Mouse (Mus musculus): ENCODE measurements around the gene Mocs3. TPM values are rescaled to one million over a fixed set of nuclear protein-coding genes. Genes with fewer than 3 reads are reported as not detected.

Gene Mocs3
- polyA plus RNA-seq, 2 experiments: 10.6 to 12.2 TPM

DNA sequence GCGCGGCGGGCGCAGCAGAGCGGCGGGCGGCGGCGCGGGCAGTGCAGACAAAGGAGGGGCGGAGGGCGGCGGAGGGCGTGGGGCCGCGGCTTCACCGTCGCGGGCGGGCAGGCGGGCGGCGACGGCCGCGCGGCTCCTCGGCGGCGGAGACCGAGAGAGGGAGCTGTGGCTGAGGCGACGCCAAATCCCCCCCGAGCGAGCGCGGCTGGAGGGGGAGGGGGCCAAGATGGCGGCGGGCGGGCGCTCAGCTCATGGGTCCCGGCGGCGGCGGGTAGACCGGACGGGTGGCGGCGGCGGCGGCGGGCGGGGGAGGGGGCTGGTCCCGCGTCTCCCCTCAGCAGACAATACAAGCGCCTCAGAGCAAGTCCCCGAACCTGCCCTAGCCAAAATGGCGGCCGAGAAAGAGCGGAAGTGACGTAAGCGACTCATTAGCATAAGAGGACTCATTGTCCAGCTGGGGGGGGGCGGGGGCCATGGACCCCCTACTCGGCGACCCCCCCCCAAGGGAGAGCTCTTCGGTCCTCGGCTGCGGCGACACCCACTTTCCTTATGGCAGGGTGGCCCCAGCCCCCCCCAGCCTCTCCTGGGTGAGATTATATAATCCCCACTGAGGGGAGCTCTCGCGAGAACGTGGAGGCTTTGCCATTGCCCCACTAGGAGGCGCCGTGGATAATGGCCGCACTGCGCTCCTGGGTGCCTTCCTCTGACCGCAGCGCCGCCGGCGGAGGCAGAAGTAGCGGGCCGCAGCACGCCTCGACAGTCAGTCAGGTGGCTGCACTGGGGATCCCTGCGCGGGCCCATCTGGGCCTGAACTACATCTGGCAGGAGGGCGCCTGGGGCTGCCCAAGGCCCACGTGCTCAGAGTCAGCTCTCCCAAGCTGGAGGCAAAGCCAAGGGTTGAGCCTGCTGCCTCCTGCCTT is 23.4 kb upstream of the Mocs3 start, which contains the start of gene Adnp:
Gene Adnp, minus strand, starts transcription at position 388 of the 920 bp plus-strand sequence.
- Histone ChIP-seq H3K27ac (replicated peaks; ENCODE audit: low read depth, low read length) (peak within 1 kb of the TSS; percentile 99), H3K4me2 (replicated peaks; ENCODE audit: low read depth, low read length, severe bottlenecking) (peak within 1 kb of the TSS; percentile 77), H3K36me3 (ENCODE audit: control insufficient read depth, insufficient read depth, low read length) (peaks cover 39% of the 10 kb centered on the region), H3K4me1 (ENCODE audit: control insufficient read depth, insufficient read depth, low read length) (peaks cover 10% of the 10 kb centered on the region), H3K9me3 (ENCODE audit: control insufficient read depth, low read length) (peaks cover 4% of the 10 kb centered on the region), H3K27me3 (ENCODE audit: control insufficient read depth, insufficient read depth, low read length) (no peaks in the 10 kb centered on the region), H3K4me3 (replicated peaks; ENCODE audit: low read length) (peak within 1 kb of the TSS; percentile 98), H3K9ac (ENCODE audit: low read depth, low read length, severe bottlenecking) (peak within 1 kb of the TSS; percentile 100)
- under 1% methylated on average over 36 of the region's 89 CpGs for WGBS
- ATAC-seq (ENCODE audit: low FRiP score, low read depth): peak; percentile 90
- peak; percentile 97 for DNase-seq (ENCODE audit: low spot score)
- peak; percentile 43; the same call in 1 of the 2 replicates for TF ChIP-seq POLR2A (IDR thresholded peaks at IDR 0.05; ENCODE audit: borderline replicate concordance, extremely low read depth, insufficient read depth, insufficient read length)

DNA sequence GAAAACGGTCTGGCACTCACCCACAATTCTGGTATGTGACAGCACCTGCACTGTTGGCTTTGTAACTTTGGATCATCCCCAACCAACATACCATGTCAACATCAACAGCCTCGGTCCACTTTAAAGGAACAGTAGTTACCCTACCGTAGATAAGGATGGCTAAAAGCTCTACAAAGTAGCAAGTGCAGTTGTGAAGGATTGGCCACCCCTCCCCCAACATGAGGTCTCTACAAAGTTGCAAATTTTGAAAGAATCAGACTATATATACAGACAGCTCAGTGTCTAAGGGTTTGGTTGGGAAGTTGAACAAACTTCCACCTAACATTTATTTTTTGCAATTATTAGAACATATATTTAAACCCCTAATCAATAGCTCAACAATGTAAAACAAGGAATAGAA is 22.5 kb upstream of the Mocs3 start:
- 94% methylated on average over 3 of the region's 3 CpGs for WGBS
- peak overlapping the region; percentile 53; the same call in 1 of the 2 replicates for H3K4me2 ChIP-seq (replicated peaks; ENCODE audit: low read depth, low read length, severe bottlenecking)
- H3K9ac ChIP-seq (ENCODE audit: low read depth, low read length, severe bottlenecking): no peak overlapping the region
- TF ChIP-seq POLR2A (IDR thresholded peaks at IDR 0.05; ENCODE audit: borderline replicate concordance, extremely low read depth, insufficient read depth, insufficient read length): no peak
- peaks cover 10% of the 10 kb centered on the region for H3K4me1 ChIP-seq (ENCODE audit: control insufficient read depth, insufficient read depth, low read length)
- H3K9me3 ChIP-seq (ENCODE audit: control insufficient read depth, low read length): peaks cover 4% of the 10 kb centered on the region
- peaks cover 48% of the 10 kb centered on the region for H3K36me3 ChIP-seq (ENCODE audit: control insufficient read depth, insufficient read depth, low read length)
- ATAC-seq (ENCODE audit: low FRiP score, low read depth) (no peak), DNase-seq (ENCODE audit: low spot score) (no peak)
- peak overlapping the region; percentile 99 for H3K27ac ChIP-seq (replicated peaks; ENCODE audit: low read depth, low read length)
- H3K27me3 ChIP-seq (ENCODE audit: control insufficient read depth, insufficient read depth, low read length): no peaks in the 10 kb centered on the region
- H3K4me3 ChIP-seq (replicated peaks; ENCODE audit: low read length): peak overlapping the region; percentile 98; the same call in 1 of the 2 replicates

DNA sequence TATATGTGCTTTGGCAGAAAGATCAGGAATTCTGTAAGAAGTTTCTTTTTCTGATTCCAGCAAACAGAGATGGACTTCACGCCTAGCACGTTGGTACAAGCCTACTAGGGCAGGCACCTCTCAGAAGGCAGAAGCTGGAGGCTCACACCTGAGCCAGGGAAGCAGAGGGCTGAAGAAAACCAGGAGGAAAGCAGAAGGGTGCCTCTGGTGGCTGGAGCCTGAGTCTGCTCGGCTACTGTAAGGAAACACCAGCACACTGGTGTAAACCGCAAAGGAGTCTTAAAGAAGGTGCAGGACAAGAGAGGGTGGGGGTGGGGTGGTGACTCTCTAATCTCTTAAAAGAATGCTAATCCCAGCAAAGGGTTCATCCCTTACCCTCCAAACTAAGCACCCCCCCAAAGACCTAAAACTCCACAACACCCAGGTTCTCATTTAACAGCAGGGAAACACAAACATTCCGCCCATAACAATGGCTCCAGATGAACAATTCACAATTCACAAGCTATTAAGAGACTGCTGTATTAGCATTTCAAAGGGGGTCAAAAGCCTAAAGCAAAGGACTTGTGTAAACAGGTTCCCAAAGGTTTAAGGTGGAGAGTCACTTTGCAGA is 16.5 kb upstream of the Mocs3 start:
- DNase-seq (ENCODE audit: low spot score) (no peak), ATAC-seq (ENCODE audit: low FRiP score, low read depth) (no peak)
- WGBS: 45% methylated on average over 5 of the region's 5 CpGs
- Histone ChIP-seq H3K4me3 (replicated peaks; ENCODE audit: low read length) (no peak overlapping the region), H3K27ac (replicated peaks; ENCODE audit: low read depth, low read length) (no peak overlapping the region), H3K9ac (ENCODE audit: low read depth, low read length, severe bottlenecking) (no peak overlapping the region), H3K4me2 (replicated peaks; ENCODE audit: low read depth, low read length, severe bottlenecking) (no peak overlapping the region), H3K27me3 (ENCODE audit: control insufficient read depth, insufficient read depth, low read length) (no peaks in the 10 kb centered on the region), H3K36me3 (ENCODE audit: control insufficient read depth, insufficient read depth, low read length) (peaks cover 84% of the 10 kb centered on the region), H3K9me3 (ENCODE audit: control insufficient read depth, low read length) (no peaks in the 10 kb centered on the region), H3K4me1 (ENCODE audit: control insufficient read depth, insufficient read depth, low read length) (no peaks in the 10 kb centered on the region)
- TF ChIP-seq POLR2A (IDR thresholded peaks at IDR 0.05; ENCODE audit: borderline replicate concordance, extremely low read depth, insufficient read depth, insufficient read length): no peak

- Histone ChIP-seq H3K27me3 (ENCODE audit: control insufficient read depth, insufficient read depth, low read length) (no peaks in the 10 kb centered on the region), H3K27ac (replicated peaks; ENCODE audit: low read depth, low read length) (no peak overlapping the region), H3K4me1 (ENCODE audit: control insufficient read depth, insufficient read depth, low read length) (no peaks in the 10 kb centered on the region), H3K4me2 (replicated peaks; ENCODE audit: low read depth, low read length, severe bottlenecking) (no peak overlapping the region), H3K4me3 (replicated peaks; ENCODE audit: low read length) (no peak overlapping the region), H3K9ac (ENCODE audit: low read depth, low read length, severe bottlenecking) (no peak overlapping the region), H3K36me3 (ENCODE audit: control insufficient read depth, insufficient read depth, low read length) (peaks cover 78% of the 10 kb centered on the region), H3K9me3 (ENCODE audit: control insufficient read depth, low read length) (no peaks in the 10 kb centered on the region)
- WGBS: 84% methylated on average over 6 of the region's 6 CpGs
- ATAC-seq (ENCODE audit: low FRiP score, low read depth): no peak
- TF ChIP-seq POLR2A (IDR thresholded peaks at IDR 0.05; ENCODE audit: borderline replicate concordance, extremely low read depth, insufficient read depth, insufficient read length): no peak
- DNase-seq (ENCODE audit: low spot score): no peak
Measured at GRCm38 (mm10) chr2:168223326-168223725, 7.1 kb upstream of the Mocs3 start.

Measured in limb, embryonic 14.5 days (tissue).